Mouse (Mus musculus): ENCODE data around the gene Engase. TPM values are rescaled to one million over a fixed set of nuclear protein-coding genes. Genes with fewer than 3 reads are reported as not detected.

Engase gene
- polyA plus RNA-seq, 1 experiment from 2014 or later = 7.1 TPM

DNA sequence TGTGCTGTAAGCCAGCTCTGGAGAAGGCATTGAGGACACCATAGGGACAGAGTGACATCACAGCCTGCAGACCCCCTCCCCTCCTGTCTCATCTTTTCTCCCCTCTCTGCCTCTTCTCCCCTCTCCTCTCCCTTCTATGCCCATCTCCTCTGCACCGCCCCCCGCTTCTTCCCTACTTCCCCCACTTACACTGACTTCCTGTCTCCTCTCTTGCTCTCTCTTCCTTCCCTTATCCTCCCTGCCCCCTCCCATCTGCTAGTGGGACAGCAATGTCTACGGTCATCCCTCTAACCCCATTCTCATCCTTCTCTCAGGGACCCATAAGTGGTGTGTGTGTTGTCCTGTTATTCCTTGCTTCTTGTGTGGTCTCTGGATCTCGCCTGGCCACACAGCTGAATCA is 17.1 kb upstream of the Engase start:
- DNase-seq (ENCODE audit: low spot score) = no peak
- 66% methylated on average over 4 of the region's 4 CpGs for WGBS
- Histone ChIP-seq H3K9me3 (replicated peaks) (no peaks in the 10 kb centered on the region), H3K36me3 (no peaks in the 10 kb centered on the region), H3K4me3 (no peak overlapping the region), H3K27me3 (ENCODE audit: low read depth, poor library complexity, severe bottlenecking) (no peaks in the 10 kb centered on the region), H3K4me1 (peaks cover 15% of the 10 kb centered on the region), H3K27ac (peak overlapping the region; percentile 58; the same call in 1 of the 2 replicates)

DNA sequence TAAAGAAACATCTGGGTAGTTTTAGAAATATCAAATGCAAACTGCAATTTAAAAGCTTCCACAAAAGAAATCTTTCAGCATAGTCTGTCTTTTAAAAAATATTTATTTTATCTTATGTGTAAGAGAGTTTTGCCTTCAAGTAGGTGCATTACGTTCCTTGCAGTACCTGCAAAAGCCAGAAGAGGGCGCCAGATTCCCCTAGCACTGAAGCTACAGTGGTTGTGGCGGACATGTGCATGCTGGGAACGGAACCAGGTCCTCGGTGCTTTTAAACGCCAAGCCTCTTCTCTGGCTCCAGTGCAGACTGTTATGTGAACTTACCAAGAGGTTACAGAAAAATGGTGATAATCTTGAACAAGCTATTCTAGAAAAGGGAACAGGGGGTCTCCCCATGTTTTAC is 16.3 kb upstream of the Engase start:
- Histone ChIP-seq H3K27me3 (ENCODE audit: low read depth, poor library complexity, severe bottlenecking) (no peaks in the 10 kb centered on the region), H3K27ac (no peak overlapping the region), H3K36me3 (no peaks in the 10 kb centered on the region), H3K9me3 (replicated peaks) (no peaks in the 10 kb centered on the region), H3K4me3 (no peak overlapping the region), H3K4me1 (peaks cover 18% of the 10 kb centered on the region)
- 70% methylated on average over 6 of the region's 6 CpGs for WGBS
- peak; percentile 53 for DNase-seq (ENCODE audit: low spot score)

DNA sequence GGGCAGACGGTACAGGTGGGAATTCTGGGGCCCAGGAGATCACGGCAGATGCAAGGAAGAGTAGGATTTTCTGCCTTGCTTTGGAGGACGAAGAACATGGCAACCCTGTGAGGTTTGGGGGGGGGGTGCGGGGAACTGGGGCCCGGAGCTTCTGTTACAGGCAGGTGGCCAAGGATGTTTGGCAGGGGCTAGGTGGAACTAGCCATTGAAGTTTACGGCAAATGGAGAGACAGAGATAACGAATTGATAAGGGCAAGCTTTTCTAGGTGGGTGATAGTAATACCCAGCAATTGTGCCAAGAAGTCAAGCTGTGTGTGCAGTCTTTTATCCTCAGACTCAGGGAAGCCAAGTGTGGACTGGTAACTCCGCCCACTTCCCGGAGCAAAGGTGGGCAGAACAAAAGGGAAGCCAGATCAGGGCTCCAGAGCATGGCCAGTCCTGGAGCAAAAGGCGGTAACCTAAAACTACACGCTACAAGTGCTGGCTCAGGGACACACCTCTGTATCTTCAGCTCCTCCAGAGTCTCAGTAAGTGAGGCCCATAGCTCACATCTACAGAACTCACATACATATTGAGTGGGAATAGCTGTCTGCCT is 9.1 kb upstream of the Engase start:
- no peak for DNase-seq (ENCODE audit: low spot score)
- Histone ChIP-seq H3K27me3 (ENCODE audit: low read depth, poor library complexity, severe bottlenecking) (no peaks in the 10 kb centered on the region), H3K27ac (no peak overlapping the region), H3K4me3 (no peak overlapping the region), H3K4me1 (peaks cover 21% of the 10 kb centered on the region), H3K36me3 (no peaks in the 10 kb centered on the region), H3K9me3 (replicated peaks) (no peaks in the 10 kb centered on the region)
- 78% methylated on average over 11 of the region's 11 CpGs for WGBS

DNA sequence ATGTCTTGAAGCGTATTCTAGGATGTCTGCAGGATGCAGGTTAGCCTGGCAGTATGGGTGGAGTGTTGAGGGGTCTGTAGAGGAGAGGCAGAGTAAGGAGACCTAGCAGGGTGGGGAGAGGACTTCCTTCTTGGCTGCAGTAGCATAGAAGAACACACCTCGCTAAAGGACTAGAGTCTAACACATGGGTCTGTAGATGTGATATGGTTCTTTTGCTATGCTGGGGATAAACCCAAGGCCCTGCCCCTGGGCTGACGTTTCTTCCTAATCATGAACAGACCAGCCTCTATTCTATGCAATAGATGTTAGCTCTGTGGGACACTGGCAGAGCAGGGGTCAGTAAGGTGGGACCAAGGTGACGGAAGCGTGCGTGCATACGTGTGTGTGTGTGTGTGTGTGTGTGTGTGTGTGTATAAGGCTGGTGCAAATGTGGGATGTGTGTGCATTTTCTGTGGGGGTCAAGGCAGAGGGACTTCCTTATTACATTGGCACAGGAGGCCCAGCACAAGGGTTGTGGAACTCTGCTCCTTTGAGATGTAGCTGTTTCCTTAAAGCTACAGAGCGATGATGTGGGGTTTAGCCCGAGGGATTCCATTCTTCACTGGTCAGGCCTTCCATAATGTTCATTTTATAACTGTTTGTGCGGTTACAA is 7.0 kb upstream of the Engase start:
- Histone ChIP-seq H3K4me1 (peaks cover 18% of the 10 kb centered on the region), H3K27me3 (ENCODE audit: low read depth, poor library complexity, severe bottlenecking) (no peaks in the 10 kb centered on the region), H3K9me3 (replicated peaks) (no peaks in the 10 kb centered on the region), H3K36me3 (no peaks in the 10 kb centered on the region), H3K4me3 (no peak overlapping the region), H3K27ac (no peak overlapping the region)
- WGBS = 88% methylated on average over 10 of the region's 10 CpGs
- DNase-seq (ENCODE audit: low spot score) = no peak

GRCm38 (mm10) chr11:118470234-118470966 is 6.2 kb upstream of the Engase start:
- Histone ChIP-seq H3K4me3 (no peak overlapping the region), H3K4me1 (peaks cover 18% of the 10 kb centered on the region), H3K36me3 (no peaks in the 10 kb centered on the region), H3K27me3 (ENCODE audit: low read depth, poor library complexity, severe bottlenecking) (no peaks in the 10 kb centered on the region), H3K27ac (no peak overlapping the region), H3K9me3 (replicated peaks) (no peaks in the 10 kb centered on the region)
- WGBS = 41% methylated on average over 12 of the region's 12 CpGs
- no peak for DNase-seq (ENCODE audit: low spot score)

GRCm38 (mm10) chr11:118471676-118472075 is 5.0 kb upstream of the Engase start:
- WGBS = 93% methylated on average over 13 of the region's 13 CpGs
- Histone ChIP-seq H3K4me3 (no peak overlapping the region), H3K36me3 (no peaks in the 10 kb centered on the region), H3K4me1 (peaks cover 30% of the 10 kb centered on the region), H3K9me3 (replicated peaks) (no peaks in the 10 kb centered on the region), H3K27ac (no peak overlapping the region), H3K27me3 (ENCODE audit: low read depth, poor library complexity, severe bottlenecking) (no peaks in the 10 kb centered on the region)
- DNase-seq (ENCODE audit: low spot score) = no peak

- Histone ChIP-seq H3K27ac (no peak overlapping the region), H3K9me3 (replicated peaks) (no peaks in the 10 kb centered on the region), H3K4me1 (peaks cover 38% of the 10 kb centered on the region), H3K4me3 (no peak overlapping the region), H3K27me3 (ENCODE audit: low read depth, poor library complexity, severe bottlenecking) (no peaks in the 10 kb centered on the region), H3K36me3 (no peaks in the 10 kb centered on the region)
- 90% methylated on average over 1 of the region's 1 CpGs for WGBS
- no peak for DNase-seq (ENCODE audit: low spot score)
These were observed 3.5 kb upstream of the Engase start for GRCm38 (mm10) chr11:118473161-118473560.

DNA sequence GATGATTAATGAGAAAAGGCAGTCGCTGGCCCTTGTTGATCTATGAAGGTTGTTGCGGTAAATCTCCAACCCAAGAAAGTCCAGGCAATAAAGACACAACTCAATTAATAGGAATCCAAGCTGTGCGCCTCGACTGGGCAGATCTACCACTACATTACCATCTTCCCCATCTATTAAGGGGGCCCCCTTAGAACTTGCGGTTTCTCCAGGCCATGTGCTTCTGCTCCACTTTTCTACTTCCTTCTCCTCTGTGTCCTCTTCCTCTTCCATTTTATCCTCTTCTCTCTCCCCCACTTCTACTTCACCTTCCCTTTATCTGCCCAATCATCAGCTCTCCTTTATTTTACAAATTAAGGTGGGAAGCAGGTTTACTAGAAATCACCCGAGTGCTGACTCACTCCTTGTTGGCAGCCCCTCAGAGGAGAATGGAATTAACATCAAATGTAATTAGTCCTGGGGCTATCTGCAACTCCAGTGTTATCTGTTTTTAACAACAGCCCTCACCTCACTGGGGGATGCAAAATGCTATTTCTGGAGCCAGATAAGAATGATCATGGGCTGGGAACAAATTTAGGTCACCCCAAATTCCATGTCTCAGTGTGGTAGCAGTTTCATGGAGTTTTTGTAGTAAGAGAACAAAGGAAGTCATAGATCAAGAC is 2.7 kb upstream of the Engase start:
- H3K27me3 ChIP-seq (ENCODE audit: low read depth, poor library complexity, severe bottlenecking) = no peaks in the 10 kb centered on the region
- H3K4me3 ChIP-seq = no peak overlapping the region
- no peak for DNase-seq (ENCODE audit: low spot score)
- H3K9me3 ChIP-seq (replicated peaks) = no peaks in the 10 kb centered on the region
- 81% methylated on average over 6 of the region's 6 CpGs for WGBS
- peaks cover under 1% of the 10 kb centered on the region; the same call in 1 of the 2 replicates for H3K36me3 ChIP-seq
- peaks cover 38% of the 10 kb centered on the region for H3K4me1 ChIP-seq
- H3K27ac ChIP-seq = no peak overlapping the region

DNA sequence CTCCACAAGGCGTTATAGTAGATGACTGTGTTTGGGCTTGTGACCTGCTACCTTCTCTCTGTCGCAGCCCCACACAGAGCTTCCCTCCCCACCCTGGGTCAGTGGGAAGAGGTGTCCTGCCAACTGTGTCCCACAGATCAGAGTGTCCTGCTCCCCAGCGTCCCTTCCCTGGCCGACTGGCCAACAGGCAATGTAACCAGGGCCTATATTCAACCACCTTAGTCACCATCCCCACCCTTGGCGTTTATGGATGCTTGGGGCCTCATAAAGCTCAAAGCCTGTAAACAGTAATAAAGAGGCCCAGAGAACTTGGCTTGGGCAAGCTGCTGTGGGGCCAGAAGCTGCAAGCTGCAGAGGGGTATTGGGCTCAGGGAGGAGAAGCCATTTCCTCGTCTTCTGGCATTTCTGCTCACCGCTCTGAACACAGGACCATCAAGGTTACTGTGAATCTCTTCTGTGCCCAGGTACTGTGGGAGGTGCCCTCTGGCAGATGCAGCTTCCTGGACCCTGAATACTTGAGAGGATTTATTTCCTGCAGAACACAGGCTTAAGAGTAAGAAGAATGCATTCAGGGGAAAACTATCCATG is 1.0 kb upstream of the Engase start:
- DNase-seq (ENCODE audit: low spot score) = no peak
- H3K9me3 ChIP-seq (replicated peaks) = no peaks in the 10 kb centered on the region
- H3K36me3 ChIP-seq = peaks cover 12% of the 10 kb centered on the region
- H3K4me1 ChIP-seq = peaks cover 28% of the 10 kb centered on the region
- H3K27me3 ChIP-seq (ENCODE audit: low read depth, poor library complexity, severe bottlenecking) = no peaks in the 10 kb centered on the region
- no peak overlapping the region for H3K4me3 ChIP-seq
- no peak overlapping the region for H3K27ac ChIP-seq
- WGBS = 68% methylated on average over 7 of the region's 7 CpGs

GRCm38 (mm10) chr11:118479776-118480175 is 3.1 kb downstream of the Engase start:
- Histone ChIP-seq H3K27me3 (ENCODE audit: low read depth, poor library complexity, severe bottlenecking) (no peaks in the 10 kb centered on the region), H3K27ac (no peak overlapping the region), H3K9me3 (replicated peaks) (no peaks in the 10 kb centered on the region), H3K4me3 (no peak overlapping the region), H3K36me3 (peaks cover 44% of the 10 kb centered on the region), H3K4me1 (peaks cover 45% of the 10 kb centered on the region)
- 83% methylated on average over 12 of the region's 12 CpGs for WGBS
- no peak for DNase-seq (ENCODE audit: low spot score)

DNA sequence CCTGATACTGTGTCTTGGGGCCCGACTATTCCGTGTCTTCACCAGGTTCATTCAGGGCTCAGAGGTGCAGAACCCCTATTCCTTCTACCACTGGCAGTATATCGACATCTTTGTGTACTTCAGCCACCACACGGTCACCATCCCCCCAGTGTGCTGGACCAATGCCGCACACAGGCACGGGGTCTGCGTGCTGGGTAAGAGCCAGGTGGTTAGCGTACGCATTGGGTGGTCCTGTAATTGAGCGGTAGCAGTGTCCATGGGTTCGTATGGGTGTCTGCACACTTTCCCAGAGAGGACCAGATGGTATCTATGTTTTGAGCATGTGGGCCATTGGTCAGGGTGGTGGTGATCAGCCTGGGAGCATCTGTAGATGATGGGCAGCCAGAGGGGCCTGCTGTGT is 4.6 kb downstream of the Engase start:
- no peaks in the 10 kb centered on the region for H3K9me3 ChIP-seq (replicated peaks)
- no peak overlapping the region for H3K4me3 ChIP-seq
- 94% methylated on average over 11 of the region's 11 CpGs for WGBS
- 0 out of 2 replicates have a peak overlapping the region, but pooled peaks have one; percentile 6 for H3K27ac ChIP-seq
- peaks cover 46% of the 10 kb centered on the region for H3K4me1 ChIP-seq
- no peaks in the 10 kb centered on the region for H3K27me3 ChIP-seq (ENCODE audit: low read depth, poor library complexity, severe bottlenecking)
- peaks cover 57% of the 10 kb centered on the region for H3K36me3 ChIP-seq
- DNase-seq (ENCODE audit: low spot score) = no peak

- Histone ChIP-seq H3K9me3 (replicated peaks) (no peaks in the 10 kb centered on the region), H3K27me3 (ENCODE audit: low read depth, poor library complexity, severe bottlenecking) (no peaks in the 10 kb centered on the region), H3K36me3 (peaks cover 62% of the 10 kb centered on the region), H3K27ac (no peak overlapping the region), H3K4me3 (no peak overlapping the region), H3K4me1 (peaks cover 45% of the 10 kb centered on the region)
- 88% methylated on average over 14 of the region's 14 CpGs for WGBS
- DNase-seq (ENCODE audit: low spot score) = no peak
These were observed 5.1 kb downstream of the Engase start for GRCm38 (mm10) chr11:118481751-118482150.

Data from limb, embryonic 10.5 days (tissue).